Mouse (Mus musculus) heart, adult 18-20 months (tissue): ENCODE results near the gene Sbno1. TPM values are rescaled to one million over a fixed set of nuclear protein-coding genes. Genes with fewer than 3 reads are reported as not detected.
A peak's percentile ranks its signal among the peaks of the same experiment; 100 is the strongest.

Experiments used
- DNase-seq, 2 experiments: peaks; one replicate each; pipeline ENCODE4 v3.0.0; 2021 to 2022; ENCODE audit warnings: mixed read lengths in 1 of 2
- microRNA-seq, 2 experiments: library from miRNA; unstranded; fragments of <30 nt; microRNA quantifications; one replicate each; pipeline ENCODE4 v1.2.0; 2022
- total RNA-seq, 2 experiments: library from RNA; stranded (reverse); gene quantifications; 2 replicates each; pipeline ENCODE4 v1.2.3; 2021

Gene Sbno1
- total RNA-seq, 2 experiments from 2014 or later: 61.1 to 66.0 TPM

- peak; percentile 48 to 57 for DNase-seq
Measured at GRCm38 (mm10) chr5:124337909-124338308, 87.9 kb downstream of the Sbno1 start.

- DNase-seq: no peak
Measured at GRCm38 (mm10) chr5:124337103-124337502, 88.7 kb downstream of the Sbno1 start.

GRCm38 (mm10) chr5:124334392-124334791 is 91.4 kb downstream of the Sbno1 start:
- DNase-seq: peak; percentile 64 to 78

GRCm38 (mm10) chr5:124330086-124330485 is 95.7 kb downstream of the Sbno1 start:
- DNase-seq: no peak

GRCm38 (mm10) chr5:124327510-124328364 is 98.1 kb downstream of the Sbno1 start, which contains the start of the genes Mphosph9 and 2810006K23Rik:
Mphosph9 (minus strand) TSS chr5:124327972.
2810006K23Rik (plus strand) TSS chr5:124328089.
- peak; percentile 100 for DNase-seq

GRCm38 (mm10) chr5:124326829-124327228 is 99.0 kb downstream of the Sbno1 start:
- peak in 1 of 2 experiments; percentile 22 for DNase-seq

Small RNA genes within 50 kb of the gene (microRNA-seq; reads per million reads assigned to microRNA genes)
- 1.1 to 1.4 reads per million in 2 experiments for gene Gm27486

Other genes starting within 250 kb of the Sbno1 start
- gene Pitpnm2, start 176.2 kb downstream of the Sbno1 start, total RNA-seq: 10 to 100 TPM; 36.8 to 38.9 TPM
- gene Mphosph9, start 98.0 kb downstream of the Sbno1 start, total RNA-seq: 1 to 10 TPM; 3.9 to 5.5 TPM
- 10 to 100 TPM; 12.4 to 14.4 TPM for gene 2810006K23Rik, start 97.9 kb downstream of the Sbno1 start, total RNA-seq
- 100 to 1,000 TPM; 148 to 156 TPM for gene Cdk2ap1, start 62.9 kb downstream of the Sbno1 start, total RNA-seq
- gene Kmt5a, start 13.9 kb upstream of the Sbno1 start, total RNA-seq: 100 to 1,000 TPM; 205 to 229 TPM
- gene Rilpl2, start 52.4 kb upstream of the Sbno1 start, total RNA-seq: 1 to 10 TPM; 6.9 to 7.1 TPM
- 10 to 100 TPM; 14.0 to 14.2 TPM for gene Snrnp35, start 57.1 kb upstream of the Sbno1 start, total RNA-seq
- gene Rilpl1, start 105.4 kb upstream of the Sbno1 start, total RNA-seq: 100 to 1,000 TPM; 174 to 192 TPM
- gene Tmed2, start 114.7 kb upstream of the Sbno1 start, total RNA-seq: 100 to 1,000 TPM; 173 to 185 TPM
- 1 to 10 TPM; 4.8 to 5.2 TPM for gene Ddx55, start 126.9 kb upstream of the Sbno1 start, total RNA-seq
- 10 to 100 TPM; 26.7 to 26.8 TPM for gene Eif2b1, start 153.1 kb upstream of the Sbno1 start, total RNA-seq
- gene Gtf2h3, start 153.1 kb upstream of the Sbno1 start, total RNA-seq: 10 to 100 TPM; 18.3 to 20.2 TPM
- 10 to 100 TPM; 52.0 to 65.0 TPM for gene Atp6v0a2, start 202.6 kb upstream of the Sbno1 start, total RNA-seq